Mouse (Mus musculus): Measurements from ENCODE around the gene Aamp. TPM values are rescaled to one million over a fixed set of nuclear protein-coding genes. Genes with fewer than 3 reads are reported as not detected.
"Not testable (repeated sequence)": the region's sequence is repeated elsewhere in the genome, so short reads cannot be mapped to it uniquely, and the experiment has no call there.

The Aamp gene
- total and polyA plus RNA-seq, 3 experiments, result 144 to 188 (median 177) TPM

DNA sequence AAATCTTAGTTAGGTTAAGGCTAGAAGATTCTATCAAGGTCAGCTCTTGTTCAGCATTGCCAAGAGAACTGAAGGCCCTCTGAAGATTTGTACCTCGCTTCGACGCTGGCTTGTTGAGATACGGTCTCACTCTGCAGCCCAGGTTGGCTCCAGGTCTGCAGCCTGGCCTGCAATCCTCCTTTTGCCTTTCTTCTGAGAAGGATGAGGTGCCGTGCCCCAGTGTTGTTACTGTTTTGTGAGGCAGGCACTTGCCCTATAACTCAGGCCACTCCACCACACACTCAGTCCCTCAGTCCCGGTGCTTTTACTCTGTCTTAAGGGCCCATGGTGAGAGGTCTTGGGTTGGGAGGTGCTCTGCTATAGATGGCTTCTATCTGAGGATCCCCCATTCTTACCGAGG, 17.7 kb upstream of the Aamp start:
- DNase-seq, result no peak

DNA sequence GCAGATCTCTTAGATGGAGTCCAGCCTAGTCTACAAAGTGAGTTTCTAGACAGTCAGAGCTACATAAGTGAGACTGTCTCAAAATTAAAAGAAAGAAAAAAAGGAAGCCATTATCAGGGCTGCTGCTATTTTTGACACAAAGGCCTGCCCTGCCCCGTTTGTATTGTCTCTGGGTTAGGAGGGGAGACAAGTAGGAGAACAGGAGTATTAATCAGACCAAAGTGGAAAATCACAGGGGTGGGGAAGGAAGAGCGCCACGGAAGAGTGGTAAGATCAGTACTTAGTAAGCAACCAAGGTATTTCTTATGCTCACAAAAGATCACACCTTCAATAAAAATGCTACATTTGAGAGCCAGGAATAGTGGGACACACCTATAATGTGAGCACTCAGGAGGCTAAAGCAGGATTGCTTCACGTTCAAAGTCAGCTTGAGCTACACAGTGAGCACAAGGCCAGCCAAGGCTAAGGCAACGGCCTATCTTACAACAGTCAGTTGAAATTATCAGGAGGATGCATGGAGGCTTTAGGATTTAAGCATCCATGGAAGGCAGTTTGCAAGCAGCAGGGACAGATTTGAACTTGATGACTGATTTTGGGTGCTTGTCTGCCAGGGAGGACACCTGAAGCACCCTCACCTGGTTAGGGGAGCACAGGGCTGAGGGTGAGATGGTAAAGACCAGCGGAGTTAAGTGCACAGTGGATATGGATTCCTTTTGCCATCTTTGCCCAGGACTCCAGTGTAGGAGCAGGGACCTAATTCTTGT, 16.0 kb upstream of the Aamp start:
- no peak for DNase-seq

DNA sequence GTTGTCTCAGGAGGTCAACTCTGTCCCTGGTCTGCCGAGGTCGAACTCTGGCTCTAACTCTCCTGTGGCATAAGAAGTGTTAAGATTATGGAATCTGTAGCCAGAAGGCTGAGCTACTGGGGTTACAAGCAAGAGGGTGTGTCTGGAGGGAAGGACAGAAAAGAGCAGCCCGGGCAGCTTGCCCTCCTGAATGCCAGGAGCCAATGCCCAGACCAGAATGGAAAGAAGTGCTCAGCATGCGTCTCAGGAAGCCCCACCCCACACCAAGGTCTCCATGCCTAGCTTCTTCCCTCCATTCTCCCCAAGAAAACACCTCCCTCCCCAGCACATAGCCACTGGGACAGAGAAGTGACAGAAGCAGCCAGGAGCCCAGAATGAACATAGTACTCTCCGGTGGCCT, 14.5 kb upstream of the Aamp start:
- peak; percentile 67 for DNase-seq

DNA sequence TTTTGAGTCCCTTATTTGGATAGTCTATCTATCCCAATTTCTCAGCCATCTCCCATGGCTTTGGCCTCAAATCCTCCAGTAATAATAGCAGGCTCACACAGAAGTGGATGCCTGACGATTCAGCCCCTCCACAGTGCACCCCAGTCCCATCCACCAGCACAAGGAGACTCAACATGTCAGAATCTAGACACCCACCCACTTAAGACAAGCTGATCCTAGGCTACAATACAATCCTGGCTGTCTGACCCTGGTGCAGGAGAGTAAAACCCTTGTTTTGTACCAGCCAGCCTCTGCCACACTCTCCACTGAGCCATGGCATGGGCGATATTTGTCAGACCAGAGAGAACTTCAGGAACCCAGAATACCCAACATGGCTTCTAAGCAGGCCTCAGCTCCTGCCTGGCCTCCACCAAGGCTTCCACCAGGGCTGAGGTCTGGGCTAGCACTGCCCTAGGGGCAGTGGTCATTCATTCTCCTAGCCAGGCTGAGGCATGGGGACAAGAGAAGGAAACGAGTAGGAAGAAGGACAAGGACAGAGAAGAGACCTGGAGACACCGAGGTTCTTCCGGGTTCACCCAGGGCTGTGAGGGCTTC, 13.7 kb upstream of the Aamp start:
- DNase-seq, result no peak

DNA sequence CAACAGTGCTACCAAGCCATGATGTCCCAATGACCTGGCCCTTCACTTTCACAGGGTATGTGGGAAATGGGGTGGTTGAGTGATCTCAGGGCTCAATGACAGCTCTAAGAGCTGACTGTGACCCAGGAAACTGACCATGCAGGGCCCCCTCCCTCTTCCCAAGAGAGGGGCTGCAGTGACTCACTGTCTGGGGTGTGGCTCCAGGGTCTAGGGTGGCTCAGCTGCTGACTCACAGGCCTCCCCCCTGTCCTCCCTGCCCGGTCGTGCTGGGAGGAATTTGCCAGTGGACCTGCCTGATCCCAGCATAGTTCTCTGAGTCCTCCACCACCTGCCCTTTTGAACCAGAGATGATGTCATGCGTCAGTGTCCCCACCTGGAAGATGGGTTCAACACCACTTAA, 12.7 kb upstream of the Aamp start:
- DNase-seq, result peak; percentile 92

DNA sequence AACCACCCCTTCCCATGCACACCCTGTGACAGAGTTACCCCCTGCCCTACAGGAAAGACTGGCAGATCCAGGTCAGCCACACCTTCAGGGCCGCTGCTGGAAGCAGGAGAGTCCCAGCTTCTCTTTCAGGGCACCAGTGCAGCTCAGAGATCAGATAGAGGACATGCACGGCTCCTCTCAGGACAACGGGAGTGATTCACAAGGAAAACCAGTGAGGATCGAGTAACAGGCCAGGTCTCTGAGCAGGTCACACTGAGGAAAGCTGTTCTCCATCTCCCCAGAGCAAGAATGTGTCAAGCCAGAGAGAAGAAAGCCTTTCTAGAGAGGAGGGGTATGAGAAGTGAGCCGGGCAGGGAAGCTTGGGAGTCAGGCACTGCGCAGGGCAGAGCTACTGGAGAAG, 11.9 kb upstream of the Aamp start:
- peak; percentile 46 for DNase-seq

DNA sequence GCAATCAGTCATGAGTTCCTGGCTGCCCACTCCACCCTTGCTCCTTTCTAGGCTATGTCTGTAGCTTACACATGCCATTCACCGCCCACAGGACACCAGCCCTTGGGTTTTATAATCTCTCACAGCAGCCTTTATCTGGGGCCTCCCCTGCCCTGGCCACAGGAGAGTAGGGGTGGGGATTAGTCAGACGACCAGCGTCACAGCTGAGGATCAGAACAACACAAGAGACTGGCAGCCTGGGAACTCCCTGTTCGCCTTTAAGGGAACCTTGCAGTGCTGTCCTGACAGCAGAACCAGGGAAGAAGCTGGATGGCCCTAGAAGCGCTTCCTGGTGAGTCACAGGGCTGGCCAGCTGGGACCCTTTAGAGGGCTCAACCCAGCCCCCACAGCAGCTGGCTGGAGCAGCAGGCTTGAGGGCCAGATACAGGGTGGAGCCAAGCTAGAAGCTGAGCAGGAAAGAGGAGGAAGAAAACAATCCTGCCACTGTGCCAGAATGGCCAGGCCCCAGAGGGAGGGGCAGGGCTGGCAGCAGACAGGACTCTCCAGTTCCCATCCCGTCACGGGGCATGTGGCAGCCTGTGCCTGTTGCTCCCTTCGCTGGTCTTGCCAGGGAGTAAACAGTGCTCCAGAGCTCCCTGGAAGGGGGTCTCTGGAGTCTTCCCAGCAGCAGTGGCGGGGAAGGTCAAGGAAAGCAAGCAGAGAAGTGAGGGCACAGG, 11.1 kb upstream of the Aamp start:
- peak; percentile 95 for DNase-seq

DNA sequence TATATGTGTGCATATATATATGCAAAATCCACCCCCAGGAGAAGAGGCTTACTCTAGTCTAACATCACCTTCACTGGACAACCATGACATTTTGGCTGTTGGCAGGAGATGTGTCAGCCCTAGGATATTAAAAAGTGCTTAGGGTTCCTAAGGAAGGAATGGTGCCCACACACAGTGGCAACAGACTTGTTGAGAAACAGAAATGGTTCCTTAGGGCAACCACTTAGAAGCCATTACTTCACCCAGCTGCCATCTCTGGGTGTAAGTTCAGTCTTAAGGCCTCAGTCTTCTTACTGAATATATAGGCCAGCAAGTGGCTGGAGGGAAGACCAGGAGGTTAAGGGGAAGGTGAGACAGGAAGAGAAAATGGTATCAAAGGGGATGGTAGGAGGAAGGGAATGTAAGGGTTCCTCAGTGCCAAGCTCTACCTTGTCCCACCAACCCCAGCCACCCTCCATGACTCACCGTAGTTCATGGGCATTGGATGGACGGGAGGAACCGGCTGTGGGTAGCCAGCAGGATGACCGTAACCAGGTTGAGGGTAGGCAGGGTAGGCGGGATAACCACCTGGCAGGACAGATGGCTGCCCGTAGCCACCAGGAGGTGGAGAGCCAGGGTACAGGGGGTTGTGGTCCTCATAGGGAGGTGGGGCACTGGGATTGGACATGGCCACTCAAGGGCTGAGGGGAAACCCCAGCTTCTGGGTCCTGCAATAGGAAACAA, 10.4 kb upstream of the Aamp start:
- peak; percentile 52 for DNase-seq

DNA sequence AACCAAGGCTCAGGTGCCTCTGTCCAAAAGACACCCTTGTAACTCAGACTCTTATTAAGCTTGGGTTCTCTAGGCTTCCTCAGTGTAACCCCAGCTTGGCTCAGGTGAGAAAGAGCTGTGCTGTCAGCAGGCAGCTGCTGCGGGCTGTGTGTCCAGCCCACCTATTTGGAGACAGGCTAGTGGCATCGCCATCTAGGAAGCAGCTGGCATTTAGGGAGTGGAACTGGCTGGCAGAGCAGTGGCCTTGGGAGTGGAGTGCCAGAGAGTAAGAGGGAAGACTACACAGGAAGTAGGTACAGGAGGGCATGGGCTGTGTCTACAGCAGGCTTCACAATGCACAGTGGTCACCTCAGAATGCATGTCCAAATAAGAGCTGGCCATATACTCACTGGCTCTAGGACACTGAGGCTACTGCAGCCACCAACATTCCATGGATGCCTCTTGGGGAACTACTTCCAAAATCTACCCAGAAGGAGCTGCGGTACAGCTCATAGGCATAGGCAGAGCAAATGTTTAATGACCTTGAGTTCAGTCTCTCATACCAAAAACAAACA, 9.6 kb upstream of the Aamp start:
- peak; percentile 65 for DNase-seq

DNA sequence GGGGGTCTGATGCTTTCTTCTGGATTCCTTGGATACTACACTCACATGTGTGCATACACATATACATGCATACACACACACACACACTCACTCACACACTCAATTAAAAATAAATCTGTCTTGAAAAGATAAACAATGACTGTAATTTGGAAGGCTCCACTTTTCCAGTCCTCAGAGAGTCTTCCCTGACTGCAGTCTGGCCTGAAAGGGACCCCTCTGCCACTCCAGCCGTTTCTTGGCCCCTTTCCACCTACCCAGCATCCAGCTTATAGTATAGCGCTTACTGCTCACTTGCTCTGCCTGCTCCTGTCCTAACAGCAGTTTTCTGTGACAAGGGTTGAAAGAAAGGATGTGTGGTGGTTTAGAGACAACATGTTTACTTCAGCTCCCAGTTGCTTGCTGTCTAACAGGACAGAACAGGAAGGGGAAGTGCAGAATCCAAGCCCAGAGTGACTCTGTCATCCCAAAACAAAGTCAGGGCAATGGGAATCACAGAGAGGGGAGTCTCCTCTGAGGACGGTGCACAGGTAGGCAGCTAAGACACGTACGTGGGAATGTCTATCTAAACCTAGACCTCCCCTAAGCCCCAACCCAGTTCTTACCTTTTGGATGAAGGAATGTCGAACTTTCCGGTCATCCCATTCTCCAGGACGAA, 8.9 kb upstream of the Aamp start:
- DNase-seq, result no peak

DNA sequence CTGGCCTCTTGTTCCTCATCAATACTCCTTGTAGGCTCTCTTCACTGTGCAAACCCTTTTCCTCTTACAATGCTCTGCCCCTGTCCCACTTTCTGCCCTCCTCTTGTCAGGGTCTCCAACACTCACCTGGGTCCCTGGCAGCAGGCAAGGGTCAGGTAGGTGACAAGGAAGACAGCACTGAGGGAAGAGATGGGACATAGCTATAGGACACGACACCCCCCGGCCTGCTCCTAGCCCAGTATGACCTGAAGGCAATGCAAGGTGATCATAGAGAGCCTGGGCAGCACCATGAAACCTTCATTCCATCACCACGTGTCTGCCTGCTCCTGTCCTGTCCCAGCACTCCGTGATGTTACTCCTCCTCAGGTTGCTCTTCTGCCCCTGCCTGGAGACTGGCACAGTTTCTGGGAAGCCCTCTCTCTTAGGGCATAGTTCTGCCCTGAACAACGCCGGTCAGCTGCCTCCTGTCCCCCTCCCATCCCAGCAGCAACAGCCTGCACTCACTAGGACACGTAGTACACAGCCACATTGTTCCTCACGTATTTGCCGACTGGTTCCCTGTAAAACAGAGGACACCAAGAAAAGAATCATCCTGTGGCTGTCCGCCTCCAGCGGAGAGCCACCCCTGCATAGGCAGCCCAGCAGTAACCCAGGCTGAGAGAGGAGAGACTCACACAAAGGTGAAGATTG, 7.9 kb upstream of the Aamp start:
- DNase-seq, result no peak

DNA sequence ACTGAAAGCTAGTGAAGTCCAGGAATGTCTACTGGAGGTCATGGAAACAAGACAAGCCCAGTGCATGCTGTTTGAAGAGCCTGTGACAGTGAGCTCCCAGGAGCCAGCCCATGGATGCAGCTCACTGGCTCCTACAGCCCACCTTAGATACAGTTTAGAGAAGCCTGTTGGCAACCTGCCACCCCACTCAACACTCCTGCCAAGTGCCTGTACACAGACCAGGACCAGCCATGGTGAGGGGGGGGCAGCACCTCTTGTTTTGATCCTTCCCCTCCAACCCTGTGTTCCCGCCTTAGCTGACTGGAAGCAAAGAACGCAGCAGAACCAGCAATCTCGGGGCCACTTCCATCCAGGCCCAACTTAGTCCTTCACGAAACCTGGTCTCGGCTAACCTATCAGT, 5.6 kb upstream of the Aamp start:
- DNase-seq, result no peak

DNA sequence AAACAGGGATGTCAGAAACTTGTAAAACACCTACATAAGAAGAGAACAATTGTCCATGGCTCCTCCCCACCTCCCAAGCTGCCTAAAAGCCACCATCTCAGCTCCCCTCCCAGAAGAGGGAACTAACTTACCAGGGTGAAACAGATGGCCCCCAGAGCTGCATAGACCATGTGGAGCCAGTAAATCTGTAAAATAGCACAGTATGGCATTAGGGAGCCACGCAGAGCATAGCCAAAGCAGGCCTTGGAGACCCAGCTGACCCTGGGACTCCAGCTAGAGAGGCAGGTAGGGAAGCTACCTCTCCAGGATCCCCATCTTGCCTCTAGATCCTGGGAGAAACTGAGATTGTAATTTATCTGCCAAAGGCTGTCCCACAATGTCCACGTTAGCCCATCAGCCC, 5.2 kb upstream of the Aamp start:
- DNase-seq, result no peak

DNA sequence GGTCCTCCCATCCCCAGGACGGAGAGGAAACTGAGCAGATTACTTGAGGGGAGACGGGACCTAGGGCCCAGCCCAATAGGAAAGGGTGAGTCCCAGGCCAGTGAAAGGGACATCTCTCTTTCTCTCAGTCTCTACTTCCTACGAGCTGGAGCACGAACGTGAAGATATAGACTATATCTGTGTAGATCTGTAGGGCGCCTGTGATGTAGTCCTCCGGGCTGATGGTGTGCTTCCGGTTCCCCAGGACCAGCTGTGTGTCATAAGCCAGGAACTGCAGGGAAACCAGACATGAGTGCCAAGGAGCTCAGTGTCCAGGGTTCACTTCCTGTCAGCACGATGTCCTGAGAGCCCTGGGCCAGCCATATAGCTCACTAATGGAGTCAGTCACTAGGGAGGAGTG, 4.7 kb upstream of the Aamp start:
- DNase-seq, result no peak

DNA sequence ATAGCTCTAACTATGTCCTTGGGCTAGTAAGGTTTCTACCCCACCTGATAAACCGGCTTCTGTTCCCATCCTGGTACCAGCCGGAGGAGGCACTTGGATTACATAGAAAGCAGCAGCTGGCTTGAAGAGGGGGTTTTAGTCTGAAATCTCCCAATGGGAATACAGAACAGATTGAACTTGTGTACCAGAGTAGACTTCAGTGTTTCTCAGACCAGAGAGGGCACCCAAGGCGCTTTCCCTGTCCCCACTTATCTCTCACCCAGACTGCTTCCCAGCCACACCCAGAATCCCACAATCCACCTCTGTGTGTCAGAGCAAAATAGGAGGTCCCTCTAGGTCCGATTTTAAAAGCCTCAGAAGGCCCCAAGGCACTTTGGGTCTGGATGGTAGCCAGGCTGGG, 3.8 kb upstream of the Aamp start:
- DNase-seq, result no peak

DNA sequence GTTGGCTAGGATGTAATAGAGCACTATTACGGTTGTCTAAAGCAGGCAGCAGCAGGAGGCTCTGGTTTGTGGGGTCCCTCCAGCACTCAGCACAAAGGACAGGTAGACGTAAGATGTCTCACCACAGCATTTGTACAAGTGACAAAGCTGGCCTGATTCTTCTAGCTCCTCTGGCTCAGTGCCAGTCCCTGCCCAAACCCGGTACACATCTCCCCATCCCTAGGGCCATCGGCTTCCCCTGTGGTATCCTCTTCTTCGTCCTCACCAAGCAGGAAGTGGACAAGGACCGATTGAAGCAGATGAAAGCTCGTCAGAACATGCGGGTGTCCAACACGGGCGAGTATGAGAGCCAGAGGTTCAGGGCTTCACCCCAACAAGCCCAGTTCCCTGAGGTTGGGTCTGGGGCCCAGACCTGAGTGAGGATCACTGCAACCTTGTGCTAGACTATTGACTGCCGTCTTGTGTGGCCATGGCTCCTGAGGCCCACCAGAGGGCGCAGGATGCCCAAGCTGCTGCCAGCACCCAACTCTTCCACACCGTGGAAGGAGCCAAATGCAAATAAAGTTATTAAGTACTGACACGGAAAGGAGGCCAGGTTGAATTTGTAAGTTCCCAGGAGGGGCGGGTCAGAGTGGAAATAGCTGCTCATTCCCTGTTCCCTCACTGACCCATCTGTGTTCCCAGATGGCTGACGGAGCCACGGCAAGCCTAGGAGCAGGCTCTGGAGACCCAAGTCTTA, 2.5 kb upstream of the Aamp start:
- DNase-seq, result not testable (repeated sequence)

DNA sequence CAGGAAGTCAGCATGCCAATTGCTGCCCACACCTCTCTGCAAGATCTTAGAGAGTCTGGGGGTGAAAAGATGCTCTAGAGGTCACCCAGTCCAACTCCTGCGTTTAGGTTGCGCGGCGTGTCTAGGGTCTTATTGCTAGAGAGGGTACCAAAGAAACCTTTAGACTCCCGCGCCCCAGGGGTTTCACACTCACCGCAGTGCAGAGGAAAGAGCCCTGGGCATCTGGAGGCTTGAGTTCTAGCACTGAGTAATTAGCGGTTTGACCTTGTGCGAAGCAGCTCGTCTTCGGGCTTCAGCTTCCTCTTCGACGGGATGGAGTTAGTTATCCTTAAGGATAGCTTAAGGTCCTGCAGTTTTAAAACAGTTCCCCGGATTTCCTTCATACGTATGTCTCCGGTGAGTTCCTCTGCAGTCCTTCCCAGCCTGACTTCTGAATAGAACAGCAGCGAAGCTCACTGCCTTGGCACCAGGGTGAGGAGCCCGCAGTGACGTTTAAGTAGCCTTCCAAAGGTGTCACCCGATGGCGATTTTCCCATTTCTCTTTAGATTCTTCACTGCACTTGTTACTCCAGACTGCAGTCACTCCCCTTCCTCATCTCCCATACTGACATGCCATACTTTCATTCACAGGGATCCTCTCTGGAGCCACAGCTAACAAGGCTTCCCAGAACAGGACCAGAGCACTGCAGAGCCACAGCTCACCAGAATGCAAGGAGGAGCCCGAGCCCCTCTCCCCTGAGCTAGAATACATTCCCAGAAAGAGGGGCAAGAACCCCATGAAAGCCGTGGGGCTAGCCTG, 873 bp upstream of the Aamp start:
- DNase-seq, result no peak

DNA sequence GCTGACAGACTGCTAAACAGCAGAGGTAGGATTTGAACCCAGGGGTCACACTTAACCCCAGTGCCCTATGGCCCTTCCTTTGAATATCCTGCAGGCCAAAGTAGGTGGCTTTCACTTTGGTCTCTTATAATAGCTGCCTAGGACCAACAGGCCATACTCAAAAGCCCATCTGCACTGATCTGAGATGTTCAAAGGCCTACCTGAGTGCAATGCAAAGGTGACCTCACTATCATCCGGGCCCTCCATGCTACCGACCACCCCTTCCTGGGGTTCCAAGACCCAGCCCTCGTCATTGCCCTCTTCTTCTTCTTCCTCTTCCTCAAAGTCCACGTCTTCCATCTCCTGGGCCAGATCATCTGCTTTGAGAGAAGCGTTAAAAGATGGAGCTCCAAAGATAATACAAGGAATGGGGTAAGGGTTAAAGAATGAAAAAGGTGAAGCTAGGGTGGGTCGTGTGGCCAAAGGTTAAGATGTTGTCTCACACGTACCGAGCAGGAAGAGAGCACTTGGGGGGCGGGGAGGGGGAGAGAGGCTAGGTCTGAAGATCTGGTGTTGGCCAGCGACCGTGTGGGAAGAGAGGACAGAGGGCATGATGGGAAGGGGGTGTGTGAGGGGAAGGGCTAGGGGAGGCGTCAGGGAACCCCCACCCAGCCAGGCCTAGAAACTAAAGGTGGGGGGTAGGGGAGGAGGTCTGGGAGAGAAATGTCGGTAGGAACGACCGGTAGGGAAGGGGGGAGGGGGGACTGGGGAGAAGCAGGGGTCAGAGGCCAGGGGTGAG, 663 bp downstream of the Aamp start:
- peak; percentile 80 for DNase-seq
